Mouse (Mus musculus) neutrophil, adult 5-6 weeks (primary cell): ENCODE results near the gene Padi1. TPM values are rescaled to one million over a fixed set of nuclear protein-coding genes. Genes with fewer than 3 reads are reported as not detected.

Source experiments
- ATAC-seq: fragments of 151-379, 151-347 bp; 2 replicates; pipeline ENCODE4 v1.8.0; 2017; ENCODE audit warnings: mild to moderate bottlenecking, moderate TSS enrichment; ENCODE audit not compliant: insufficient number of reproducible peaks, poor library complexity, low FRiP score, severe bottlenecking; ENCODE audit errors: extremely low read depth
- total RNA-seq: library from RNA; stranded (forward); fragments of 200-1000 nt; gene quantifications from 2 replicates; pipeline ENCODE4 v1.2.3, GENCODE M21; 2017

Gene Padi1
- total RNA-seq, 1 experiment from 2014 or later: 0.81 TPM

DNA sequence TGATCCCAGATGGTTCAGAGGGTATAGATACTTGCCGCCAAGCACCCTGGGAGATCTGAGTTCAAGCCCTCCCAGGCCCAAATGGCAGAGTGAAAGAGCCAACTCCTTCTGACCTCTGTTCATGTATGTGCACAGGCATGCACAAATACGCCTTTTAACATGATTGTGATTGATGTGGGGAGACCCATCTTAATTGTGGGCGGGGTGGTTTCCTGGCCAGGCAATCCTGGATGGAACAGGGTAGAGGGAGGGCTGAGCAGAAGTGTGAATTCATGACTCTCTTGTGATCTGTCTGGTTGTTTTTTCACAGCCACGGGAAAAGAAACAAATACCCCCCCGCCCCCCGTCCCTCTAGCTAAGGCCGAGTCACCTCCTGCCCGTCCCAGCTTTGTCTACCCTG lies 12.8 kb downstream of the Padi1 start:
- no peak for ATAC-seq

DNA sequence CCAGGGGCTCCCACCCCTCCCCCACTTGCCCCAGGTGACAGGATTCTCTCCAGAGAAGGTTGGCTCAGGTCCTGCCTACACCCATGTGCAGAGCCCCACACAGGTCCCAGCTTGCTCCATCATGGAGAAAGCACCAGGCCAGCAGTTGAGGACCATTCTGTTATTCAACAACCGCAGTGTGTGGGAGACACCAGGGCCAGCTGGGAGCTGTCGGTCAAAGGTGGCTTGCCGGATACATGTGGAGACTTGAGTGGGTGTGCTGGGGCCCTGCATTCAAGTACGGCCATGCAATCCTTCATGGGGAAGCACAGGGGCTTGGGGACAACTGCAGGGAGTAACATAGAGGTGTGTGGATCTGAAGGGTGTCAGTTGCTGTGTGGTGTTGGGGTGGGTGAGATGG lies 13.8 kb downstream of the Padi1 start:
- no peak for ATAC-seq

DNA sequence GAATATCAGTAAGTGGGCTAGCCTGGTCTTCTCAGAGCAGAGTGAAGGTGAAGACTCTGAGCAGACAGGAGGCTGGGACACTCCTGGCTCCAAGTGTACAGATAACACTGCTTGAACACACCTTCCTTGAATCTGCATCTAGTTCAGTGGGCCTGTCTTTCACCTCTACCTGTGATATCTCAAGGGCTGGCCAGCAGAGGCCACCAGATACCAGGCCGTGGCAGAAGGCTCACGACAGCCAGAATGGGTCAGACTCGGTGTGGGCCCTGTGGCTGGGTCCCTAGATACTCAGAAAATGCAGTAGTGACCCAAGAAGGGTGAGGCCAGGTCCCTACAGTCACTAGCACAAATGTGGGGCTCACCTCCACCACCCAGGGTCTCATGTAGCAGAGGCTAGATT lies 18.3 kb downstream of the Padi1 start:
- no peak for ATAC-seq

DNA sequence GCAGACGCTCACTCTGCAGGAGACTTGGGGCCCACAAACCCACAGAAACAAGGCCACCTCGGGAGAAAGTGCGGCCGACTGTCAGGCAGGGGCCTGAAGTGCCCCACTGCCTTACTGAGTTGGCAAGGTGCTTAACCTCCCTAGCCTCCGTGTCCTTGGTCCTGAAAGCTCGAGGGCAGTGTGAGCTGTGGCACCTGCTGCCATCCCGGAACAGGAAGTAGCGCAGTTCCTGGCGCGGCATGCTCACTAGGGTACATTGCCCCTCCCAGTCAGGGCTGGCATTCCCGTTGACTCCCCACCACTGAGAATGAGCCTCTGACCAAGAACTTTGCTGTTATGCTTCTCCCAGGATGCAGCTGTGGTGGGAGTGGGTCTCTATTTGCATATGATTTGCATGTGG lies 19.6 kb downstream of the Padi1 start:
- 0 out of 2 replicates have a peak, but pooled peaks have one; percentile 7 for ATAC-seq

DNA sequence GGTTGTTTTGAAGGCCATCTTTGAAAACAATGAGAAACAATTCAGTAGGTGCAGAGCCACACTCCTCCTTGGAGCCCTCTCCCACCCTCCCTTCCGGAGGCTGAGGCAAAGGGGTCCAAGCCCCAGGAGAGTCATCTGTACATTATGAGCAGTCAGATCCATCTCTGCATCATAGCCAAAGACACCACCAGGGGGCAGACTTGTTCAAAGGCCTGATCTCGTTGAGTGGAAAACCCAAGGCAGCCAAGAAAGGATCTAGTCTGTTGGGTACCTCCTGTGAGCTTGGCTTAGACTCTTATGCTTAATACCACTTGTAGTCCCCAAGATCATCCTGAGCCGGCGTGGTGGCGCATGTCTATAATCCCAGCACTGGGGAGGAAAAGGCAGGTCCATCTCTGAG lies 23.6 kb downstream of the Padi1 start:
- no peak for ATAC-seq

DNA sequence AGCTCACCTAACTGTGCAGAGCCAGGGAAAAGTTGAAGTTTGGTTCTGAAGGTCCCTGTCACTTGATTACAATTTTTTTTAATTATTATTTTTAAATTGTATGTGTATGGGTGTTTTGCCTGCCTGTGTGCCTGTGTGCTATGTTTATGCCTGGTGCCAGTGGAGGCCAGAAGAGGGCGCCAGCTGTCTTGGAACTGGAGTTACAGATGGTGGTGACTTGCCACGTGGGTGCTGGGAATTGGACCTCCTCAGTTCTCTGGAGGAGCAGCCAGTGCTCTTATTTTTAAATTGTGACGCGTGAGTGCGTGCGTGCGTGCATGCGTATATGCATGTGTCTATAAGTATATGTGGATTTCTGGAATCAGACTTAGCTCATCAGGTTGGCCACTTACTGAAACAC lies 28.2 kb downstream of the Padi1 start:
- ATAC-seq: no peak

DNA sequence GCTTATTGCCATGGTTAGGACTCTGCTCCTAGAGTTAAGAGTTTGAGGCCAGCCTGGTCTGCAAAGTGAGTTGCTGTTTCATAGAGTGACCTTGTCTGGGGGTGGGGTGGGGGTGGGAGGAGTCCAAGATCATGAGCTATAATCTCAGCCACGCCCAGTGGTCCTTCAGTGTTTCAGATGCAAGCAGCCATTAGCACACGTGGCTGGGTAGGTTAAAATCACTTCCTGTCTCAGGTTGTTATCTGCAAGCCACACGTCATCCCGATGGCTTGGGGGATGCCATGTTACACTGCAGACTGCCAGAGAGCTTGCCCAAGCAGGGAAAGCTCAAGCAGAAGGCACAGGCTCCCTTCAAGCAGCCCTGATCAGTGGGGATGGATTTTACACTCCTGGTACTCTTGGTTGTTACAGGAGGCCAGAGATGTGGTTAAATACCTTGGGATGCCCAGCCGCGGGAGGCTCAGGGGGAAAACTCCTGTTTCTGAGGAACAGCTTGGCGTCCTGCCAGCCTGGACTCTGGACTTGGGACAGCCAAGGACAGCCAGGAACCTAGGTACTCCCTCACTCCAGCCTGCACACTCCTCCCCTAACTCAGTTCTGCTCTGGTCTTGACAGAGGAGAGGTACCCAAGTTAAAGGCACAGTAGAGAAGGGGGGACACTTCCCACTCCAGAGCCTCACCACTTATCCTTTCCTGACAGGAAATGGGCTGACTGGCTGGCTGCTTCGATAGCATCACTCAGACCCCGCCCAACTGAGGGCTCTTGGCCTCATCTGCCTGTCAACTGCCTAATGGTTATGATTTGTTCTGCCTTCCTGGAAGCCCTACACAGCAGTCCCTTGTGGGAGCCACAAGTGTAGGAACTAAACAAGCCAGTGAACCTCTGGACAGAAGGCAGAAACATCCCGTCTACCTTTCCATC lies 29.3 kb downstream of the Padi1 start:
- ATAC-seq: no peak

DNA sequence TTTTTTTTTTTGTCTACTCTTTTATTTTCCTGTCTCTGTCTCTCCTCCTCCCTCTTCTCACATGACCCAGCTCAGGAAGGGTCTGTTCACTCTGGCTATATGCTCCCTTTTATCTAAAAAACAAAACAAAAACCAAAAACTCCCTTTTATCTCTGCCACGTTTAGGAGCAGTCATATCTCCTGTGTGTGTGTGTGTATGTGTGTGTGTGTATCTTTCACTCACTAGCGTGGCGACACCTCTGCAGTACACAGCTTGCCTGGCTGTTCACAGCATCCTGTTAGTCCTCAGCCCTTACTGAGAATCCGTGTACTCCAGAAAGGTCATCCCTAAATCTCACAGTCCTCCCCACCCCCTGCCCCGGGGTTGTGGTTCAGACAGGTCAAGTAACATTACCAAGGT lies 30.1 kb downstream of the Padi1 start:
- ATAC-seq: no peak

DNA sequence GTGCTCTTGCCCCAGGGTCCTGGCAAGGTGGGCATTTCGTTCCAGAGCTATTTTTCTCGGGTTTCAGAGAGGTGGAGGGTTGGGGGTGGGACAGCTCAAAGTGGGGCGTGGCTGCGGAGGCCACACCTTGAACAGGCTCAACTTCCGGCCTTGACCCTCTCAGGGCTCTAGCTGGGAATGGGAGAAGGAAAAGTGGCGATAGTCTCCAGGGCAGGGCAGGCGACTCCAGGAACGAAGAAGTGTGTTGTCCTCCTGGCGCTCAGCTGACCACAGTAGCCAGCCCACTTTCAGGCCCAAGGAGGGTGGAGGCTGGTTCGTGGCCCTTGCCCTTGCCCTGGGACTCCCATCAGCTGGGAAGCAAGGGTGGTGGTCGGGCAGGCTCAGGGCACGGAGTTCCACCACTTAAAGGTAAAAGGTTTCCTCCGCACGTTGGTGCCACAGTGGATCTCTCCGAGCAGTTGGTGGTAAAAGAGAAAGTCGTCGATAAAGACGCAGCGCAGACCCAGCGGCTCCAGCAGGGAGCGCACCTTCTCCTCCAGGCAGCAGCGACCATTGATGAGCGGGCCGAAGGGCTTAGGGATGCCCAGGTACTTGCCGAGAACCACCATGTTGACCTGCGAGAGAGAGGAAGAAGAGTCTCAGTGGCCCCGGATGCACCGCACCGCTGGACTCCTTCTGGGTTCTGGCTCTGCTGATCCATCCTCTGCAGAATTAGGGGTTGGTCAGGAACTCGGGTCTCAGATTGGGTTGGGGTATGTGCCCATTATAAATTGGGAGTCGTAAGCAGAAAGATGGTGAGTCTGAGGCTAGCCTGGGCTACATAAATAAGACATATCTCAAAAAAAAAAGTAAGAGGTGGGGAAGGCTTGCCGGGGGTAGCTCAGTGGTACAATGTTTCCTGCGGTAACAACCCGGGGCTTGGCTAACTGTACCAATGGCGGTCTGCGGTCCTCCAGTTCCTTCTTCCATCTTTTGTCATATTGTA lies 31.0 kb downstream of the Padi1 start:
- ATAC-seq: peak; percentile 52

DNA sequence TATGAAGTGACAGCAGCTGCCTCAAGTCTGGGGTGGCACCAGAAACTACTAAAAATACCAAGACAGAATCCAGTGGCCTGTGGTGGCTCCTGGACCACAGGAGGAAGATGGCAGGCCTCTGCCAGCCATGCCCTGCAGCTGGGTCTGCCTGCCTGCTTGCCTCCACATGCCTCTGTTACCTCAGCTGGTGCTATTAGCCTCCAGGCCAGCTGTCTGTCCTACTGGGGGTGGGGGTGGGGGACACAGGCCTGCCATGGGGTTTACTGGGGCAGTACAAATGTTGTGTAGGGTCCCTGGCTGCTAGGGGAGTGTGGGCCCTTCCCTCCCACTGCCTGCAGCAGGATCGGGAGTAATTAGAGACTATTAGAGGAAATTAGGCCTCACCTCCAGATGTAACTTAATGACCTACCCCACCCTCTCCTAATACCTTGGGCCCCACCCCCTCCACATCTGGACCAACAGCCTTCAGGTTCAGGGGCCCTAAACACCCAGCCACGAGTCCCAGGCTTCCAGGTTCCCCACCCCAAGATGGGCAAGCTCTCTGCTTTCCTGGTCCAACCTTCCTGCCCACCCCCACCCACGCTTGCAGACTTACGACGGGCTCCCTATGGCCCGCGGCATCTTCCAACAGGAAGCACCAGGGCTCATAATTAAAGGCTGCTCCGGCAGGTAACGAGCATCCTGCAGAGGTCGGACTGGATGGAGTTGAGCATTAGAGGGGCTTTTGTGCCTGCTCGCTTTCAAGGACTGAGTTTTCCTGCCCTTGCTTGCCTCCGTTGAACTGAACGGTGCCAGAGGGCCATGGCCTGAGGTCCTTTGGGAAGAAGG lies 32.0 kb downstream of the Padi1 start:
- no peak for ATAC-seq

DNA sequence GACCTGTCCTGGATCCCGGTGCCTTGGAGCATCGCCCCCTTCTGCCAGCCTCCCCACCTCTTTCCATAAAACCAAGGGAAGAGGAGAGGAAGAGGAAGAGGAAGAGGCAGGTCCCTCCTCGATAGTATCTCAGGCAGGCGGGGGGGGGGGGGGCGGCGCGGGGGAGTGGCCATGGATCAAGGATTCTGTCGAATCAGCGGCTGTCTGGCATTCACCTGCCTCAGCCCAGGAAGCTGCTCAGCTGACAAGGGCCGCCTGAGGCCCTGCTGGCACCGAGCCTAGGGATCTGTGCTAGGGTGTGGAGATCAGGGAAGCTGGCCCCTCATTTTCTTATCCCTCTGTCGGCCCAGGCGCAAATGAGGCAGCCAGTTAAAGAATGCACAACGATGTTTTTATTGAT lies 33.0 kb downstream of the Padi1 start:
- no peak for ATAC-seq

DNA sequence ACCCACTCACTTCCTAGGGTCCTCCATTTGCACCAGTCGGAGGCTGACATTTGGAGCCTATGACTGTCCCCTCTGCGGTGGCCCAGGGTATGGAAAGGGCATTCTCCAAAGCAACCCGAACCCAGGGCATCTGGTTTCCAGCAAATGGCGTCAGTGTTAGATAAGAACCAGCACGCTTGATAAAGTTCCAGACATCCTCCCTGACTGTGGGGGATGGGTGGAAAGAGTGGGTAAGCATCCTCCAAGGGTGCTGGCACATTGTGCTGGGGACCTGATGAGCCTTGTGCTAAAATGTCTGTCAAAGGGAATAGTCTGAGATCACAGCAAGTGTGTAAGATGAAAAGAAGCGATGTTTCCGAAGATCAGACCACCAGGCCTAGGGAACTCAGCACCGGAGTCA lies 33.4 kb downstream of the Padi1 start:
- no peak for ATAC-seq

DNA sequence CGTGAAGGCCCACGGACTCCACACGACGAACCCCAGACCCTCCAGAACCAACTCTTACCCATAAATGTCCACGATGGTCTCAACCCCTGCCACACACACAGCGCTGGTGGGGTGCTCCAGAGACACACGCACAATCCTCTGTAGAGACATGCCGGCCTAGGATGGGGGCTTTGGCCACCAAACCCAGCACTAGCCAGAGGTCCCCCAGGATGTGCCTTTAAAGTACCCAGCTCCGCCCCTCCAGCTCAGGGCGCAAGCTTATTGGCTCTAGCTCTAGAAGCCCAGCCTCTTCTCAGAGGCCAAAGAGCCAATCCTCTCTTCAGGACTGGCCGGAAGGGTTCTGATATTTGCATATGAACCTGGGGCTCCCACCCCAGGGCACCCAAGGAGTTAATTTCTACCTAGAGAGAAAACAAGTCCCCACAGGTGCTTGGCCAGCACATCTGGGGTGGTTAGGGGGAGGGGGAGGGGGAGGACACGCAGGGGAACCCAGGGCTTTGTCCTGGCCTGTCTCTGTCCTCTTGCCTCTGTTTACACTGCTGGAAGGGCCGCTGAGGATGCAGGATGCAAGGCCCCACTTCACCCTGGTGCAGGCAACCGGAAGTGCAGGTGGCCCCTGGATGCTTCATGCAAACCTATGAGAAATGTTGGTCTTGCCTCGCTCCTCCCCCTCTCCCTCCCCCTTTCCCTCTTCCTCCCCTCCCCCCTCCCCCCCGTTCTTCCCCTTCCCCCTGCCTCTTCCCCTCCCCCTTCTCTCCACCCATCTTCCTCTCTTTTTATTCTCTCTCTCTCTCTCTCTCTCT lies 34.9 kb downstream of the Padi1 start, which contains the start of gene Padi3:
Padi3 (minus strand) TSS at position 191 of the 803 bp plus-strand sequence.
- no peak for ATAC-seq

DNA sequence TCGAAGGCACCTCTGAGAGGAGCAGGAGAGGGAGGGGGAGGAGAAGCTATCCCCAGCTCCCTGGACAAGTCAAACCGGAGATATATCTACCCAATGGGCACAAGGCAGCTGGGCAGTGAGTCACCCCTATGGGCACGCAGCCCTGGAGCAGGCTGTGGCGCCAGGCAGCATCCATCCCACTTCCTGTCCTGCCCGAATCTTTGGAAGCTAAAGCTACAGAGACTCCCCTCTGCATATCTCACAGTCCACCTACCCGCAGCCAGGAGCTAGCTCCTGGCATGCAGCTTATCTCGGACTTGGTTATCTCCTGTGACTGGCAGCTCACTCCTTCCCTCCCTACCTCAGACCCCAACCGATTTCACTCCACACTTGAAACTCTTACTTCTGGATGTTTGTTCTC lies 36.5 kb downstream of the Padi1 start:
- no peak for ATAC-seq

DNA sequence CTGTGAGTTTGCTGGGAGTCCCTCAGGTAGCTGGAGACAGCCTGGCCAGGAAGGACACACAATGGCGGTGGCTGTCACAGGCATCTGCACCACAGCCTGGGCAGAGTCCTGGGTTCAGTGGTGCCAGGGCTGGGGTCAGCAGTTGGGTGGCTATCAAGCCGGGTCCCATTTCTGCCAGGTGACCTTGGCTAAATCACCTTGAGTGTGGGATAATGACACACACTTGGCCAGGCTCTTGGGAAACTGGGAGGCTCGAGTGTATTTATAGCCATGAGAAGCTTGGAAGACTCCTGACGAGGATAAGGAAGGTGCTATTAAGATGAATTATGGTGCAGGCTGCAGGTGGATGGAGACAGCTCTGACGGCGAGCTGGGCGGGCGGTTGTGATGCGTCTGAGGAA lies 41.0 kb downstream of the Padi1 start:
- no peak for ATAC-seq

DNA sequence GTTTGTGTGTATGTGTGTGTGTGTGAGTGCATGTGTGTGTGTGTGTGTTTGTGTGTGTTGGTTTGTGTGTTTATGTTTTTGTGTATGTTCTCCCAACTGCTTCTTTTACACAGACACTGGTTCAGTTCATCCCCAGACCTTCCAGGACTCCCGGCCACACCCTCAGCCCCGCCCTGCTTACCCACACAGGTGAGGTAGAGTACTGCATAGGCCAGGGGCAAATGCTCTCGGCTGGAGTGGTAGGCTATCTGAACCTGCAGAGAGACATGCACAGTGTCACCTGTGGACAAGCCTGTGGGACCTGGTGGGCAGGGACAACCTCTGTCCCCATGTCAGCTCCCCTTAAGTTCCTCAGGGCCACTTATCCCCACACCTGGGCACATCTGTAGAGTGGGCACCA lies 44.2 kb downstream of the Padi1 start:
- no peak for ATAC-seq

DNA sequence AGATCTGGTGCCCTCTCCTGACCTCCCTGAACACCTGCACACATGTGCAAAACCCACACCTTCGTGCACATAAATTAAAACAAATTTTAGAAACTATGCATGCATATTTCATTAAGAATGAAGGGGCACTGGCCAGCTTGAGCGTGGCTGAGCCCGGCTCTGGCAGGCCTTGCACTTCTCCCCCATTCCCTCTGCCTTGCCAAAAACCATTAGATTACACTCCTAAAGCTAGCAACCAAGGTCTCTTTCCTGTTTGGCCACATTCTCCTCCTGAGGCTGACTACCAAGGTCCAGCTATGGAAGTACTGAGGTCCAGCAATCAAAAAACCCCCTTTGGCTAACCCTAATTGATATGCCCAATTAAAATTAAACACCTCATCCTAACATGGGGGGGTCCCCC lies 48.8 kb downstream of the Padi1 start:
- ATAC-seq: no peak

DNA sequence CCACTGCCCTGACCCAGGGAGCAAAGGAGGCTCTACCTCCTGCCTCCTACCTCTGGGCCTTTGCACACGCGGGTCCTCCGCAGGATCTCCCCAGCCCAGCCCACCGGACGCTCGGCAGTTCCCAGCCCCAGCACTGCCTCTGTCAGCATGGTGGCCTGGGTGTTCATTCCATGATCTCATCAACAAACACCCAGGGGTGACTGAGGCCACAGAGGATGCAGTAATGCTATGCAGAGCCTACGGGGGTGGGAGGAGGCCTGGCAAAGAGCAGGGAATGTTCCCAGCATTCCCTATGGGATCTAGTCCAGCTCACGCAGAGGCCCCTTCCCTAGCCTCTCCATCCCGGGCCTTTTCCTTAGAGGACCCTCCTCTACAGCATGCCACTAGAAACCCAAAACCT lies 50.9 kb downstream of the Padi1 start:
- ATAC-seq: no peak
